Mouse (Mus musculus) v-Abl transformed pro-B cells (cell line): ENCODE results near the gene Slc38a1.
"Not testable (repeated sequence)": the region's sequence is repeated elsewhere in the genome, so short reads cannot be mapped to it uniquely, and the experiment has no call there.

Experiments used
- in situ Hi-C, 2 experiments: fragments of 400-800 bp; cut with MboI; formaldehyde crosslinking; loops; one replicate each; pipeline ENCODE4 v1.15.1; 2025; ENCODE audit not compliant: unreplicated experiment in 2 of 2

The Slc38a1 gene

GRCm38 (mm10) chr15:96625012-96625411 is 17.7 kb downstream of the Slc38a1 start:
- in situ Hi-C loops: not testable (repeated sequence)

- in situ Hi-C loops: no loop called here
Observed at GRCm38 (mm10) chr15:96622376-96622775, 20.3 kb downstream of the Slc38a1 start.

GRCm38 (mm10) chr15:96621686-96622085 is 21.0 kb downstream of the Slc38a1 start:
- in situ Hi-C loops: no loop called here

- in situ Hi-C loops: no loop called here
Observed at GRCm38 (mm10) chr15:96617555-96617954, 25.2 kb downstream of the Slc38a1 start.

- in situ Hi-C loops: no loop called here
Observed at GRCm38 (mm10) chr15:96608671-96609070, 34.0 kb downstream of the Slc38a1 start.

GRCm38 (mm10) chr15:96607422-96607821 is 35.3 kb downstream of the Slc38a1 start:
- in situ Hi-C loops: no loop called here

GRCm38 (mm10) chr15:96604282-96604681 is 38.4 kb downstream of the Slc38a1 start:
- in situ Hi-C loops: no loop called here

- in situ Hi-C loops: no loop called here
Observed at GRCm38 (mm10) chr15:96602043-96602442, 40.7 kb downstream of the Slc38a1 start.

GRCm38 (mm10) chr15:96599852-96600781 is 42.6 kb downstream of the Slc38a1 start:
- in situ Hi-C loops: loop anchor here in 1 of 2 experiments (5.0 kb wide), 1 partner anchor 42 kb away; the partner anchor contains the start of gene Slc38a1

- in situ Hi-C loops: loop anchor here in 1 of 2 experiments (5.0 kb wide), 1 partner anchor 43 kb away; the partner anchor contains the start of gene Slc38a1
Observed at GRCm38 (mm10) chr15:96598888-96599578, 43.7 kb downstream of the Slc38a1 start.

- in situ Hi-C loops: loop anchor here in 1 of 2 experiments (5.0 kb wide), 1 partner anchor 45 kb away; the partner anchor contains the start of gene Slc38a1
Observed at GRCm38 (mm10) chr15:96597116-96597515, 45.6 kb downstream of the Slc38a1 start.

- in situ Hi-C loops: no loop called here
Observed at GRCm38 (mm10) chr15:96594316-96594715, 48.4 kb downstream of the Slc38a1 start.

- in situ Hi-C loops: no loop called here
Observed at GRCm38 (mm10) chr15:96593866-96594265, 48.8 kb downstream of the Slc38a1 start.

- in situ Hi-C loops: no loop called here
Observed at GRCm38 (mm10) chr15:96593457-96593856, 49.3 kb downstream of the Slc38a1 start.

- in situ Hi-C loops: no loop called here
Observed at GRCm38 (mm10) chr15:96592976-96593375, 49.7 kb downstream of the Slc38a1 start.

GRCm38 (mm10) chr15:96591876-96592417 is 50.8 kb downstream of the Slc38a1 start:
- in situ Hi-C loops: no loop called here

GRCm38 (mm10) chr15:96588996-96589657 is 53.6 kb downstream of the Slc38a1 start:
- in situ Hi-C loops: loop anchor here in 1 of 2 experiments (10.0 kb wide), 1 partner anchor 56 kb away; the partner anchor contains the start of gene Slc38a1

- in situ Hi-C loops: loop anchor here in 1 of 2 experiments (10.0 kb wide), 1 partner anchor 57 kb away; the partner anchor contains the start of gene Slc38a1
Observed at GRCm38 (mm10) chr15:96587998-96588397, 54.7 kb downstream of the Slc38a1 start.

GRCm38 (mm10) chr15:96583371-96584008 is 59.2 kb downstream of the Slc38a1 start:
- in situ Hi-C loops: loop anchor here in 1 of 2 experiments (10.0 kb wide), 1 partner anchor 61 kb away; the partner anchor contains the start of gene Slc38a1

- in situ Hi-C loops: no loop called here
Observed at GRCm38 (mm10) chr15:96576998-96577397, 65.7 kb downstream of the Slc38a1 start.
